Mouse (Mus musculus): ENCODE data around the gene B4galt3. TPM values are rescaled to one million over a fixed set of nuclear protein-coding genes. Genes with fewer than 3 reads are reported as not detected.

Gene B4galt3
- total and polyA plus RNA-seq, 3 experiments = 16.8 to 33.1 TPM; not detected in 1

DNA sequence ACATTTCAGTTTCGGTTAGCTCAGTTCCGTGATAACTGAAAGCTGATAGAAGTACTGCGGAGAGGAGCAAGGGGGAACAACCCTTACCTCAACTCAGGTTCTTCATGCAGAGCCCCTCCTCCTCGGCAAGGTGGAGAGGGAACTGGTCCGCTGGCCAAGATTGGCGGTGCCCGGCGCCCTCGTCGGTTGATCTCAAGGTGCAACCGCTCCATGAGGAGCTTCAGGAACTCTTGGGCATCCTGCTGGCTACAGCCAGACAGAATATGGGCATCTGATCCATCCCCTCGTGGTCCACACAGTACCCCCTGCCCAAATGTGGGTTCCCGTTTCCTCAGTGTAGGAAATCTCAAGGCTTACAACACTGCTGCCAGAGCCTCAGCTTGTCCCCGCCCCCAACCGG lies 14.4 kb downstream of the B4galt3 start:
- H3K9ac ChIP-seq (ENCODE audit: control insufficient read depth, low read depth, low read length, poor library complexity, severe bottlenecking) = no peak overlapping the region
- TF ChIP-seq BHLHE40 (IDR thresholded peaks at IDR 0.05; ENCODE audit: borderline replicate concordance, low read depth, low read length) (no peak), ZC3H11A (IDR thresholded peaks at IDR 0.05; ENCODE audit: low read depth, low read length) (no peak), MXI1 (IDR thresholded peaks at IDR 0.05; ENCODE audit: low read depth, low read length) (no peak), JUND (IDR thresholded peaks at IDR 0.05; ENCODE audit: low read depth, low read length) (no peak), HCFC1 (IDR thresholded peaks at IDR 0.05; ENCODE audit: low read depth, low read length) (no peak), USF2 (IDR thresholded peaks at IDR 0.05; ENCODE audit: borderline replicate concordance in 1 of 2, insufficient read depth in 1 of 2, low read depth in 1 of 2, low read length in 2 of 2) (no peak), TAL1 (IDR thresholded peaks at IDR 0.05; ENCODE audit: low read length) (no peak), CHD2 (IDR thresholded peaks at IDR 0.05; ENCODE audit: low read length) (no peak), ELF1 (IDR thresholded peaks at IDR 0.05; ENCODE audit: low read depth, low read length) (no peak), MYB (IDR thresholded peaks at IDR 0.05; ENCODE audit: low read depth, low read length) (no peak), TBP (IDR thresholded peaks at IDR 0.05; ENCODE audit: low read depth, low read length) (no peak), MEF2A (IDR thresholded peaks at IDR 0.05; ENCODE audit: extremely low read depth, insufficient replicate concordance, low read depth, low read length, poor library complexity, severe bottlenecking) (no peak), GATA1 (IDR thresholded peaks at IDR 0.05; ENCODE audit: low read depth, low read length) (no peak), POLR2AphosphoS2 (IDR thresholded peaks at IDR 0.05; ENCODE audit: low read length) (no peak), MAFK (IDR thresholded peaks at IDR 0.05; ENCODE audit: borderline replicate concordance, low read depth, low read length) (no peak), ZKSCAN1 (IDR thresholded peaks at IDR 0.05; ENCODE audit: low read depth, low read length) (no peak), EP300 (IDR thresholded peaks at IDR 0.05; ENCODE audit: low read depth in 1 of 2, low read length in 2 of 2) (no peak), ZNF384 (IDR thresholded peaks at IDR 0.05; ENCODE audit: low read depth, low read length) (no peak), POLR2A (IDR thresholded peaks at IDR 0.05; ENCODE audit: control insufficient read depth in 1 of 2, insufficient read depth in 1 of 2, low read depth in 1 of 2, low read length in 2 of 2, poor library complexity in 1 of 2) (no peak)

DNA sequence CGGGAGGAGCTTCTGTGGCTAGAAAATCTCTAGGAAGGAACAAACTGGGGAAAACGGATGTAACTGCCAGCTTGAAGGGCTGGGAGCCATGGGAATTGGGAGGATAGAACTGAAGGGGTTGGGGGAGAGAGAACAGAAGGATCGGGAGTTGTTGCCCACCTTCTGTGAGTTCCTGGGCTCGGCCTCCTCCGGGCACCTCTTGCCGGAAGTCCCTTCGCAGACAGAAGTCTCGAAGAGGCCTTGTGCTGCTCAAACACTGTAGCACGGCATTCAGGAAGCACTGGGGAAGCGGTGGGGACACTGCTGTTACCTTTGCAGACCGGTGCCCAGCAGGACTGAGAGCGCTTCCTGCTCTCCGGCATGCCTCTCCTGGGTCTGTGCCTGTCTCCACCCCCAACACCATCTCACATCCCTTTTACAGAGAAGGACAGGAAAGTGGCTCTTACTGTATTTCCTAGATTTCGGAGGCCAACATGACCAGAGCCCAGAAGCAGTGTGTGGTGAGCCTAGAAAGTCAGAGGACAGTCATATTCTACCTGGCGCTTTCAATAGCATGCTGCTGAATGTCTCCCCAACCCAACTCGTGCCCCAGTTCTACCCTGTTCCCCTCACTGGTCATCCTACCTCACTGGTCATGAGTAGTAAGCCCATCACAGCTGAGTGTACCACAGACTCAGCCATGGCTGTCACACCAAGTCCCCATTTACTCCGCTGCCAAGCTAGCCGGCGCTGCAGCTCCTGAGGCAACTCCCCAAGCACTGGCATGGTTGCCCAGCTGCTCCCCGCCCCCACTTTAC lies 15.2 kb downstream of the B4galt3 start:
- TF ChIP-seq MXI1 (IDR thresholded peaks at IDR 0.05; ENCODE audit: low read depth, low read length) (no peak), ZMIZ1 (IDR thresholded peaks at IDR 0.05; ENCODE audit: low read depth, low read length) (no peak), USF2 (IDR thresholded peaks at IDR 0.05; ENCODE audit: borderline replicate concordance in 1 of 2, insufficient read depth in 1 of 2, low read depth in 1 of 2, low read length in 2 of 2) (no peak), SMC3 (IDR thresholded peaks at IDR 0.05; ENCODE audit: low read depth, low read length) (no peak), RCOR1 (IDR thresholded peaks at IDR 0.05; ENCODE audit: low read depth, low read length) (no peak), MAX (IDR thresholded peaks at IDR 0.05; ENCODE audit: low read length) (no peak)
- H3K79me2 ChIP-seq (ENCODE audit: control insufficient read depth, insufficient read depth, low read length, poor library complexity) = peaks cover 8% of the 10 kb centered on the region; the same call in 1 of the 2 replicates
- no peak overlapping the region for H3K4me3 ChIP-seq (ENCODE audit: control insufficient read depth in 1 of 2, insufficient read depth in 1 of 2, low read depth in 2 of 2, low read length in 2 of 2)
- H3K9ac ChIP-seq (ENCODE audit: control insufficient read depth, low read depth, low read length, poor library complexity, severe bottlenecking) = no peak overlapping the region
- peaks cover 0 to 8% of the 10 kb centered on the region in 2 experiments; a peak in 2 of 4 replicates for H3K36me3 ChIP-seq (ENCODE audit: control insufficient read depth in 1 of 2, insufficient read depth in 2 of 2, low read length in 2 of 2)
- DNase-seq (ENCODE audit: low read depth, low spot score) = no peak
- no peak overlapping the region for H3K27ac ChIP-seq (ENCODE audit: control insufficient read depth, low read depth, low read length)
- no peaks in the 10 kb centered on the region for H3K9me3 ChIP-seq (replicated peaks; ENCODE audit: insufficient read depth, low read length)
- peaks cover 0 to 10% of the 10 kb centered on the region in 2 experiments; a peak in 3 of 4 replicates for H3K4me1 ChIP-seq (ENCODE audit: control insufficient read depth in 1 of 2, insufficient read depth in 2 of 2, low read length in 2 of 2)
- no peaks in the 10 kb centered on the region for H3K27me3 ChIP-seq (ENCODE audit: control insufficient read depth in 1 of 2, insufficient read depth in 2 of 2, low read length in 2 of 2)

More for the DNA sequence above, 14.4 kb downstream of the B4galt3 start:
- peaks cover 0 to 8% of the 10 kb centered on the region in 2 experiments; a peak in 2 of 4 replicates for H3K36me3 ChIP-seq (ENCODE audit: control insufficient read depth in 1 of 2, insufficient read depth in 2 of 2, low read length in 2 of 2)
- peaks cover 0 to 16% of the 10 kb centered on the region in 2 experiments; a peak in 3 of 4 replicates for H3K4me1 ChIP-seq (ENCODE audit: control insufficient read depth in 1 of 2, insufficient read depth in 2 of 2, low read length in 2 of 2)
- H3K27me3 ChIP-seq (ENCODE audit: control insufficient read depth in 1 of 2, insufficient read depth in 2 of 2, low read length in 2 of 2) = no peaks in the 10 kb centered on the region
- H3K9me3 ChIP-seq (replicated peaks; ENCODE audit: insufficient read depth, low read length) = no peaks in the 10 kb centered on the region
- H3K79me2 ChIP-seq (ENCODE audit: control insufficient read depth, insufficient read depth, low read length, poor library complexity) = peaks cover 10% of the 10 kb centered on the region; the same call in 1 of the 2 replicates
- H3K27ac ChIP-seq (ENCODE audit: control insufficient read depth, low read depth, low read length) = no peak overlapping the region
- H3K4me3 ChIP-seq (ENCODE audit: control insufficient read depth in 1 of 2, insufficient read depth in 1 of 2, low read depth in 2 of 2, low read length in 2 of 2) = no peak overlapping the region
- DNase-seq (ENCODE audit: low read depth, low spot score) = no peak
